Mouse (Mus musculus) mesoderm, embryonic 11.5 days (tissue): ENCODE data around the gene Tmem203.
A peak's percentile ranks its signal among the peaks of the same experiment; 100 is the strongest.

ENCODE experiments used
- DNase-seq: peaks from one replicate; pipeline ENCODE4 v3.0.0-alpha.2; 2012; ENCODE audit warnings: low read depth, low spot score

Tmem203 gene

DNA sequence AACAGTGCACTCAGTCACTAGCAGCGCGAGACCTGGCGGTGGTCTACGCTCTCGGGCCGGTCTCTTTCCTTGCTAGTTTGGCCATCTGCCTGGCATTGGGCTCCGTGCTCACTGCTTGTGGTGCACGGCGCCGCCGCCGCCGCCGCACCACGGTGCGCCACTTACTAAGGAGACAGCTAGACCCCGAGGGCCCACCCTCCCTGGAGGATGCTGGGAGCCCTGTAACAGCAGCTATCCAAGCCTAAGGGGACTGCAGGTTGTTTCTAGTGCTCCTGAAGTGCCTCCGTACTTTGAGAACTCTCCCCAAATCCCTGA lies 35.5 kb downstream of the Tmem203 start:
- DNase-seq: no peak

GRCm38 (mm10) chr2:25291184-25292053 lies 36.2 kb downstream of the Tmem203 start:
- no peak for DNase-seq

GRCm38 (mm10) chr2:25292054-25292544 lies 36.9 kb downstream of the Tmem203 start:
- no peak for DNase-seq

- peak; percentile 85 for DNase-seq
Measured at GRCm38 (mm10) chr2:25292856-25293255, 37.6 kb downstream of the Tmem203 start.

- DNase-seq: no peak
Measured at GRCm38 (mm10) chr2:25293706-25294105, 38.5 kb downstream of the Tmem203 start.

DNA sequence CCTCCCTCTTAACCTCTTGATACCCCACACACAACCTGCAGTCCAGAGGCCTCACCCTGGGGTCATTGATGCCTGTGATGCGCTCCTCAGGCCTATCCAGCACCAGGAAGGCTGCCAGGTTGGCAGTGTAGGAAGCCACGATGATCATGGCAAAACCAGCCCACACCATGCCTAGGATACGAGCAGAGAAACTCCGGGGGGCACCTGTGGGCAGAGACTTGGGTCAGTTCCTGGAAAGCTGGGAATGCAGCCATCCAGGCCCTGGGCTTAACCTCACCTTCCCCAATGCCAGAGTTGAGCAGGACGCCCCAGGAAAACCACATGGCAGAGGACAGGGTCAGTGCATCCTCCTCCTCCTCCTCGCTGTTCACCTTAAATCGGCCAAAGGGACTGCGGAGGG lies 41.9 kb downstream of the Tmem203 start:
- DNase-seq: no peak

GRCm38 (mm10) chr2:25298046-25298445 lies 42.8 kb downstream of the Tmem203 start:
- no peak for DNase-seq

DNA sequence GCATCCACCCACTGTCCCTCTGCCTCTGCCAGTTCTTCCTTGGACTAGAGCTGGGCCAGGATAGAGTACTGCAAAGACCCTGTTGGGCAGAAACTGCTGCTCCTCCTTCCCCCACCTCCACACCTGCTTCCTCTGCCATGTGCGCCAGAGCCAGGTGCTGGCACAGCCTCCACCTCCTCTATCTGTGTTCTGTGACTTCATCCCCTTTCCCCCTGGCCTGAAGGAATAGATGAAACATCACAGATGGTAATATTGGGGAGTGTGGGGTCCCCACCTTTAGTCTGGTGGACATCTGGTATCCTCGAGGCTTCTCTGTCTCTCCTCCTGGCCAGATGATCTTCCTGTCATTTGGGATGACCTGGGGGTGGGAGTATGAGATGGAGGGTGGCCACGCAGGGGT lies 48.2 kb downstream of the Tmem203 start:
- no peak for DNase-seq

GRCm38 (mm10) chr2:25303931-25304656 lies 48.9 kb downstream of the Tmem203 start:
- DNase-seq: no peak

DNA sequence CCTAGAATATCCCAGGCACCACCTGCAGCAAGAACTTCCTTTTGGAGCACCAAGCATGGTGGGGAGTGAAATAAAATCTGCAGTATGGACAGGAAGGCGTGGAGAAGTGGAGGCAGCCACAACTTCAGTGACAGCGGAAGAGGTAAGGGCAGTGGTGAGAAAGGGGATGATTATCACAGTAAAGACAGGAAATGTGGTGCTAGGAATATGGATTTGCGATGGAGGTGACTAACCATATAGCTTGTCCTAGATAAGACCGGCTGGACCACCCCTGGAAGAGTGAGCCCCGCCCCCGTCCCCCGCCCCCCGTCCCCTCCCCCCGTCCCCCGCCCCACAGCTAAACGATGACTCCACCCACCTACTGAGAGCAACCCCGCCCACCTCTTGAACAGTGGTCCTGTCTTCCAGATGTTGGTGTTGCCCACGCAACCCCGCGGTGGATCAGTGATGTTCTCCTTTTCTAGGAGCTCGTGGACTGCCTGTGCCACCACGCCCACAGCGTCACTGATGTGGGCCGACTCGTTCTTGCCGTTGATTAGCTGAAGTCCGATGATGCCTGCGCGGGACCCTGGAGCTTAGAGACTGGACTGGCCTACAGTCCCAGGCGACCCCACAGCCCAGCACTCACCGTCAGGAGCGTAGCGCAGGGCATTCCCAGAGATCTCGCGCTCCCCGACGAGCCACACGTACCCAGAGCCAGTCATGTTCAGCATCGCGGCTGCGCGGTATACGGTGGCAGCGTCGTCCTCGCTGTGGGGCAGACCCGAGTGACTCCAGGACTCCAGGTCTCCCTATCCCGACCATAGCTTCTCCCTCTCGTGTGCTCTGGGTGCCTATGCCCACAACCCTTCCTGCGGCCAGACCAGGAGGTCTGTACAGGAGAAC lies 49.7 kb downstream of the Tmem203 start:
- peak; percentile 70 for DNase-seq
